Mouse (Mus musculus) bone marrow, adult 2 months (tissue): ENCODE measurements around the gene Dock6.

ENCODE experiments used
- CTCF ChIP-seq: fragments of 200-500 bp; IDR thresholded peaks from 2 replicates; pipeline ENCODE4 v1.5.1; 2011; ENCODE audit warnings: low read length, control low read depth; ENCODE audit not compliant: control insufficient read depth, insufficient read depth
- POLR2A ChIP-seq: fragments of 200-500 bp; IDR thresholded peaks from 2 replicates; pipeline ENCODE4 v1.6.1; 2011; ENCODE audit warnings: low read depth, mild to moderate bottlenecking, control low read depth, low read length, borderline replicate concordance; ENCODE audit not compliant: control insufficient read depth

DNA sequence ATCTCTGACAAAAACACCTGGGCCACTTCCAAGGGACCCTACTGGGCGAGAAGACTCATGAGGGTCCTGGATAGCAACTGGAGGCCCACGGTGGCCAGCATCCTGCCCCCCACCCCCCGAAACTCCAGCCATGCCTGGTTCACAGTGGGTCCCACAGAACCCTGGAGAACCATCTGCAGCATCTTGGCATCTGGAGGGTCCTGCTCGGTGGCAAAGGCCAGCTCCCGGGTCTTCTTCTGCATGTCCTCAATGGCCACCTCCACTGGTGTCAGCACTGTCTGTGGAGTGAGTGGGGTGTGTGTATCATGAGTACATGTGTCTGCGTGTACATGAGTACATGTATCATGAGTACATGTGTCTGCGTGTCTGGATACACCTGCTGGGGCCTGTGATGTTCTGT lies 50.8 kb downstream of the Dock6 start:
- TF ChIP-seq CTCF (no peak), POLR2A (no peak)
